Mouse (Mus musculus) Muller cell, postnatal 12 days (primary cell): ENCODE measurements around the gene Fgg.
A peak's percentile ranks its signal among the peaks of the same experiment; 100 is the strongest.

Experiments used
- DNase-seq: peaks from one replicate; pipeline ENCODE4 v3.0.0-alpha.2; 2015; ENCODE audit errors: inconsistent ontology term

Gene Fgg

GRCm38 (mm10) chr3:83027546-83028251 is 20.2 kb downstream of the Fgg start:
- DNase-seq, result no peak

DNA sequence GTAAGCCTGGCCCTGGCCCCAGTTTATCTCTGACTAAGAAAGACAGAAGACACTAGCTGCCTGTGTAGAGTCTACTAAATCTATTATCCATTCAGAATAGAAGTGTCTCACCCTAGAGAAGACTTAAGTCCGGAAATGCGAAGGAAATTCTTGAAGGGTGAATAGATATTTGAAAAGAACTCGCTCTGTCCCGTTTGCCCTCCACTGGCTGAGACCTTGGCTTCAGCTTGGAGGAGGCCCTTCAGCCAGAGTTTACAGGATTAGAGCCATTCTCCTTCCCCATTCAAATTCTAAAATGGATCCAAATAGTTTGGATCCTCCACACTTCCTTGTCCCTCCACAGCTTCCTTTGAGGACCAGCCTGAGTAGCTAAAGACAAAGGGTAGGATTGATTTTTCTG is 22.8 kb downstream of the Fgg start:
- no peak for DNase-seq

- no peak for DNase-seq
Observed at GRCm38 (mm10) chr3:83032746-83033308, 25.3 kb downstream of the Fgg start.

GRCm38 (mm10) chr3:83033801-83034200 is 26.3 kb downstream of the Fgg start:
- no peak for DNase-seq

GRCm38 (mm10) chr3:83038865-83039264 is 31.3 kb downstream of the Fgg start:
- DNase-seq, result no peak

GRCm38 (mm10) chr3:83039666-83040065 is 32.1 kb downstream of the Fgg start:
- DNase-seq, result no peak

- no peak for DNase-seq
Observed at GRCm38 (mm10) chr3:83042451-83042850, 34.9 kb downstream of the Fgg start.

DNA sequence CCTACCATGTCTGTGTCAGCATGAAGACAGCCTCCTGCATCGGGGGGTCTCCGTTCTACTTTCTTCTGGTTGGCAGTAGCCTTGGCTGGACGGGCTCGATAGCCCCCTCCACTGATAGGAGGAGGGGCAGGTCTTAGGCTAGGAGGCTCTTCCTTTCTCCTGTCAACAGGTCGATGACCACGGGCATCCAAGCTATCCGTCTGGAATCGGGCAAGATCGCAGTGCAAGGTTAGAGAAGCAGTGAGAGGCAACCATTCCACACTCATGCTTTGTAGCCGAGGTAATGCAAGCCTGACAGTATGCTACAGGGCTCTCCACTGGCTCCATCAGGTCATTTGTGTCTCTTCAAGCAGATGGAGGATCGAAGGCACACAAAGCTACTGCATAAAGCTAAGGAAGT is 39.1 kb downstream of the Fgg start:
- DNase-seq, result no peak

DNA sequence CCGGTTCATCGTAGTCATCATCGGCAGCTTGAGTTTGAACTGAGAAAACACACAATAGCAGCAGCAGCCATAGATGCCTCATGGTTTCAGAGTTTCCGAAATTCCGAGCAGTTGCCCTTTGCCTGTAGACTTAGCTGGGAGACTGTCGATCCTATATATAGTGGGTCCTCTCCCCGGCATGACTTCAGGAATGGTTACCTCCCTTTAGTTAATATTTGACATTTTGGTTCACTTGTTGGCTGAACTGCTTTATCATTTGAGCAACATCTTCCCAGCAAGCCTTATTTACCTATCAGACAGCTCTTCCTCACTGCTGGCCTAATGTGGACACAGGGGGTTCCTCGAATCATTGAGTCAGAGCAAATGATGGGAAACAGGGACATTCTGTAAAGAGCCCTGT is 42.2 kb downstream of the Fgg start, which contains the start of gene Fgb:
Gene Fgb, minus strand, starts transcription at position 184 of the 400 bp plus-strand sequence.
- DNase-seq, result no peak

DNA sequence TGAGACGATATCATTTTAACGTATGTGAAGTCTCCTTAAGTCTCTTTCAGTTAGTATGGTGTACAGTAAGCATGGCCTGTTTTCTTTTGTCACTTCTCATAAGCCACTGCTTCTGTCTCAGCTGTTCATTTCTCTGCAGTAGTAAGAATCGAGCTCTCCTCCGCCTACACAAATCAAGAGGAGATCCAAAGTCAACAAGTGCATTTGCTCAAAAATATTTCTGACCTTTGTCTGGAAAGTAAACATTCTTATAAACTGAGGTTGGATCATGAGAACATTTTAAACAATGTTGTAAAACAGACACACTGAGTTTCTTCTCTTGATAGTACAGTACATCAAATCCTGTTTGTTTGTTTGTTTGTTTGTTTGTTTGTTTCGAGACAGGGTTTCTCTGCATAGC is 43.1 kb downstream of the Fgg start:
- DNase-seq, result no peak

- no peak for DNase-seq
Observed at GRCm38 (mm10) chr3:83052102-83052501, 44.6 kb downstream of the Fgg start.

DNA sequence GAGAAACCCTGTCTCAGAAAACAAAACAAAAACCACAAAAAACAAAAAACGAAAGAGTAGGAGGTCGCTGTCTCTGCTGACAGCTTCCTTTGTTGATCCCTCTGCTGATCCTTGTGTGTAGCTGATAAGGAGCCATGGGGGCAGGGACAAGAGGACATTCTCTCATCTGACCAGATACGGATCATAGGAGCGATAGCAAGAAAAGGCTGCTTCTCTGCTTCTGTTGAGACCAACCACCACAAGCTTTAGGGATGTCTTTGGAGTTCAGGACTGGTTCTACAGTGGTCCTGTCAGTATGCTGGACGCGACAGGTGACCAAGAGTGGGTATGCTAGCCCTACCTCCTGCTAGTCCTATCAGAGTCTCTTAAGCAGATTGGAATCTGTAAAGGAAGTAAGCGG is 45.6 kb downstream of the Fgg start:
- DNase-seq, result no peak

GRCm38 (mm10) chr3:83053758-83054157 is 46.2 kb downstream of the Fgg start:
- DNase-seq, result peak; percentile 19

DNA sequence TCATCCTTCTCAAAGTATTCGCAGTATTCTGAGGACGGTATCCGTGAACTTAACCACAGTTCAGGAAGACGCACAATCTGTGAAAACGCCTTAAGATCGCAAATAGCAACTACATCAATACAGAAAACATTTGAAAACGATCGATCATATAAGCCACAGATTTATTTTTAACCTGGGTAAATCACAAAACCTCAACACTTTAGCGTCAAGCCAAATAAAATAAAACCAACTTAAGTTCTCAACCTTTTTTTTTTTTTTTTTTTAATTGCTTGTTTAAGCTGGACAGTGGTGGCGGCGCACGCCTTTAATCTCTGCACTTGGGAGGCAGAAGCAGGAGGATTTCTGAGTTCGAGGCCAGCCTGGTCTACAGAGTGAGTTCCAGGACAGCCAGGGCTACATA is 47.2 kb downstream of the Fgg start:
- DNase-seq, result no peak

DNA sequence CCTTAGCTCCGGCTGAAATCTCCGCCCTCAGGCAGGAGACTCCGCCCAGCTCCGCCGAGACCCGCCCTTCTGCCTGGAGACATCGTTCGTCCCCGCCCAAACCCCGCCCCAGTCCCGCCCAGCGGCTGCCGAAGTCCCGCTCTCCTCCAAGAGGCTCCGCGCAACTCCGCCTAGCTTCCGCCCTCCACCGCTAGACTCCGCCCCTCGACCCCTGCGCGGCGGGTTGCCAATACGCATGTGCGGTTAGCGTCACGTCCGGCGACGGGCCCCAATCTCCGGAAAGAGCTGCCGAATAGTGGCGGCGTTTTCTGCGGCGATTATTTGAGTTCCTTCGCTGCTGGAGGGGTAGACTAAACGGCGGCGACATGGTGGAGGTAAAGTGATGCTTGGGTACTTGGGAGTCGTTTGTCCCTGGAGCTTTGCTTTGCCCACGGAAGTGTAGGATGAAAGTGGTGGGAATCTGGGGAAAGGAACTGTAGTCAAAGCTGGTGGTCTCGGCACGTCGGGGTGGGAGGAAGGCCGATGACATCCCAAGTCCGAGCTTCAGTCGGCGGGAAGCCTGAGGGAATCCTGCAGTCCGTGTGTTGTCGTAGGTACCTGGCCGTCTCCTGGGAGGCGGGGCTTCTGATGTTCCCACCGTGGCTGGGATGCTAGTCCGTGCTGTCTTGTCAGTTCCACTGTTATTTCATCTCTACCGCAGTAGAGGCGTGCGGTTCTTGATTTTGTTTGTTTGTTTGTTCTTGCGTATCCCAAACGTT is 47.9 kb downstream of the Fgg start, which contains the start of gene Plrg1:
Gene Plrg1, plus strand, starts transcription at position 242 of the 758 bp plus-strand sequence.
- DNase-seq, result peak; percentile 99

DNA sequence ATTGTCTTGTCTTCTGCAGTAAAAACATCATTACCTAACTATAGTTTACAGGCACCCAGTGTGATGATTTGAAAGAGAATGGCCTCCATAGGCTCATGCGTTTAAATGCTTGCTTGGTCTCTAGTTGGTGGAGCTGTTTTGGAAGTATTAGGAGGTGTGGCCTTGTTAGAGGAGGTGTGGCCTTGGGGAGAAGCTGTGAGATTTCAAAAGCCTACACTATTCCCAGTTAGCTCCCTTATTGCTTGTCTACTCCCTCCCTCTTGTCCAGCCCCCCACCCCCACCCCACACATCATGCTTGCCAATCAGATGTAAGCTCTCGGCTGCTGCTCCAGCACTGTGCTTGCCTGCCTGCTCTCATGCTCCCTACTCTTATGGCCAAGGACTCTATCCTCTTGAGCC is 49.5 kb downstream of the Fgg start:
- DNase-seq, result no peak
